Mouse (Mus musculus): ENCODE measurements around the gene Sec61b. TPM values are rescaled to one million over a fixed set of nuclear protein-coding genes. Genes with fewer than 3 reads are reported as not detected.

The Sec61b gene
- total RNA-seq, 2 experiments from 2014 or later, result 25.0 to 111 TPM

DNA sequence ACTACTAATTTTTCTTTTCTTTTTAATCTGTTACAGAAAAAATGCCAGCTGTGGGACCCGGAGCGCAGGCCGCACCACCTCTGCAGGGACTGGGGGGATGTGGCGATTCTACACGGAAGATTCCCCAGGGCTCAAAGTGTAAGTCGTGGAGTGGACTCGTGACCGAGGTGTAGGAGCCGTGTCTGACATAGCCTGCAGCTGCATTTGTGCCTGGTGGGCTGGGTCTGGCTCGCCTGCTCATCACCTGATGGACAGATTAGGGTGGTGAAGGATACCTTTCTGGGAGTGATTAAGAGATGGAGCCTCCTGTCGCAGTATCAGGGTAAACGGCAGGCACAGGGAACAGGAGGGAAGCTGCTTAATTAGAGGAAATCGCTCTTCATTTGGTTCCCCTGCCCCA, 5.6 kb downstream of the Sec61b start:
- no peak for ATAC-seq (replicated peaks; ENCODE audit: low FRiP score, poor library complexity, severe bottlenecking)

GRCm38 (mm10) chr4:47480576-47480975, 6.1 kb downstream of the Sec61b start:
- no peak for ATAC-seq (replicated peaks; ENCODE audit: low FRiP score, poor library complexity, severe bottlenecking)

DNA sequence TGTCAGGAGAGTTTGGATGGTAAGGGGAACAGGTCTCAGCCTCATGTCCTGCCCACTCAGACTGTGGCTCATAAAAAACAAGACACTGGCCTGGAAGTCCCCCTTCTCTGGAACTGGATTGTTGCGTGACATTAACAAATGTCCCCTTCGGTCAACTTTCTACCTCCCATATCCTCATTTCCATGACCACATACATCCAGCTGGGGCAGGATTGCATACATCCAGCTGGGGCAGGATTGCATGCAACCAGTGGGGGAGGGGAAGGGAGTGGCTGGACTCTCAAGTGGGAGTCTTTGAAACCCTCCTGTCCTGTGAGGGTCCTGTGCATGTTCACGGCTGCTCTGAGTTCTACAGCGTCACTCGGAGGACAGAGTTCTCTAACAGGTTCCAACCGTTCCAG, 16.8 kb downstream of the Sec61b start:
- ATAC-seq (replicated peaks; ENCODE audit: low FRiP score, poor library complexity, severe bottlenecking), result no peak

GRCm38 (mm10) chr4:47492311-47493086, 18.0 kb downstream of the Sec61b start:
- no peak for ATAC-seq (replicated peaks; ENCODE audit: low FRiP score, poor library complexity, severe bottlenecking)

GRCm38 (mm10) chr4:47493456-47493855, 19.0 kb downstream of the Sec61b start:
- ATAC-seq (replicated peaks; ENCODE audit: low FRiP score, poor library complexity, severe bottlenecking), result no peak

GRCm38 (mm10) chr4:47494137-47494536, 19.7 kb downstream of the Sec61b start:
- no peak for ATAC-seq (replicated peaks; ENCODE audit: low FRiP score, poor library complexity, severe bottlenecking)

DNA sequence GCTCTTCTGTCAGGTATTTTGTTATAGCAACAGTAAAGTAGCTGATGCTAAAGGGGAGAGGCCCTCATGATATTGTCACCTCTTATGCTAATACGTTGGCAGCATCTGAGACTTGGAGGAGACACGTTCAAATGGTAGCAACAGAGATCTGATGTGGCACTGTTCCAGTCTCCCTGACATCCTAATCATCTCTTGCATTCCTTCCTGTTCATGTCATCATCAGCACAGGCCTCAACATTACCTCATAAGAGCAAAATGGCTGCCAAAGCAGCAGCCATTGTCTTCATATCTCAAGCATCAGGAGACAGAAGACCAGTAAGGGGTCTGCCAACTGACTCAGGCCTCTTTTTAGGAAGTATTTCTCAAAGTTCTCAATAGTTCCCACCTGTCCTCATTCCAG, 20.2 kb downstream of the Sec61b start:
- ATAC-seq (replicated peaks; ENCODE audit: low FRiP score, poor library complexity, severe bottlenecking), result no peak

DNA sequence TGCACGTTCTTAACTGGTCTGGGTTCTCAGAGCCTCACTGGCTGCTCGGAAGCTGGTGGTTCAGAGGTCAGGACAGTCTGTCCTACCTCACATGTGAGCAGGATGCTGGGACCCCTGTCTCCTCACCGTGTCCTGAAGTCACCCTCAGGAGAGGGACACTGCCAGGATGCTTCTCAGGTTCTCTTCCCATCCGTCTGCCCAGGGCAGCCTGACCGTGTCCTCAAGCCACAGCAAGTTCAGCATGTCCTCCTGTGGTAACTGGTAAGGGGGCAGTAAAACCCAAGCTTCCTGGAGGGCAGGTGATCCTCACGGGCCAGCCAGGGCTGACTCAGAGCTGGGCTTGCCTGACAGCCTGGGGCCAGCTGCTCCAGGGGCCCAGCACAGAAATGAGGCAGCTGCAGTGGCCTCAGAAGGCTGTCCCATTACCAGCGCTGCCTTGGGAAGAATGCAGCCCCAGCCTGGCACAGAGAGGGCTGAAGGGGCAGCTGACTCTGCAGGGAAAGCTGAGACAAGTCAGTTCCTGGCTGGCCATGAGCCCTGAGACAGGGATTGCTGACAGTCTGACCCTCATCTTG, 23.4 kb downstream of the Sec61b start:
- ATAC-seq (replicated peaks; ENCODE audit: low FRiP score, poor library complexity, severe bottlenecking), result no peak

GRCm38 (mm10) chr4:47499121-47499545, 24.7 kb downstream of the Sec61b start:
- ATAC-seq (replicated peaks; ENCODE audit: low FRiP score, poor library complexity, severe bottlenecking), result no peak

DNA sequence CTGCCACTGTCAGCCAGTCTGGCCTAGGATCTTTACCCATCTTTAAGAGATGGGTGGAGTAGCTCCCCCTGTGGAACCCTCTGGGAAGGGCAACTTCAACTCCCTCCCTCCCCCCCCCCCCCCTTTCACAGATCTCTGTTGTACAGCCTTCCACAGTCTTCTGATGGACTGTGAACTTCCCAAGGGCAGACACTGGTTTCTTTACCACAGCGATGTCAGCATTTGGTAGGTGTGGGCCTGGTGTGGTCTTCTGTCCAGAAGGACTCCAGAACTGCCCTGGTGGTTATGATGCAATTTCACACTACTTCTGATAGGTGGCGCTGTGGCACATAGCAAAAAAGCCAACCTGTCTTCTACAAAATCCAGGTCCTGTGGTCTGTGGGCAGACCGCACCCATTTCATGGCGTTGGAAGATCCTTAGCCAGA, 28.1 kb downstream of the Sec61b start:
- peak; percentile 50 for ATAC-seq (replicated peaks; ENCODE audit: low FRiP score, poor library complexity, severe bottlenecking)

- ATAC-seq (replicated peaks; ENCODE audit: low FRiP score, poor library complexity, severe bottlenecking), result no peak; the same call in 1 of the 2 replicates
Observed at GRCm38 (mm10) chr4:47503045-47503444, 28.6 kb downstream of the Sec61b start.

- ATAC-seq (replicated peaks; ENCODE audit: low FRiP score, poor library complexity, severe bottlenecking), result no peak
Observed at GRCm38 (mm10) chr4:47504841-47505517, 30.5 kb downstream of the Sec61b start.

DNA sequence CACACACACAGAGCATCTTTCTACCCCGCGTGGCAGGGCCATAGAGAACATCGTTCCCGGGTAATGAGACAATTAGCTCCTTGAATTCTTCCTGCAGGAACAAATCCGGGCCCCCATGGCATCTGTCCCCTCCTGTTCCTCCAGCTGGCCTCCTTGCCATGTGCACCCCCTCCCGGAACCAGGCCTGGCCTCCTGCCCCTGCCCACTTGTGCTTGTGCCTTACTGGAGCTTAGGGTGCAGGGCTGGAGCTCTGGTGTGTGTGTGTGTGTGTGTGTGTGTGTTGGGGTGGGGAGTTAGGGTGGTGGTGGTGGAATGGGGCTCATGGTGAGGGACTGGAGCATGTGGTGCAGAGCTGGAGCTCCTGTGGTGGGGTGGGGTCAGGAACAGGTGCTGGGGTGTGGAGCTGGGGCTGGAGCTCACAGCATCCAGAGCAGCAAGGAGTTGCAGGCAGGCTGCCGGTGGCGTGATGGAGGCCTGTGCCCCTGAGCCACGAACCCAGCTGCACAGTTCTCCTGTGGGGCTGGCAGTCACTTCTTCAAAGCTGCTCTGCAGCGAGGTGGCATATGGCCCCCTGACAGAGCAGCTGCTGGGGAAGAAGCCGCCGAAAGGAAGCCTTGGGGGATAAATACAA, 44.2 kb downstream of the Sec61b start:
- no peak for ATAC-seq (replicated peaks; ENCODE audit: low FRiP score, poor library complexity, severe bottlenecking)

GRCm38 (mm10) chr4:47520076-47520475, 45.6 kb downstream of the Sec61b start:
- no peak for ATAC-seq (replicated peaks; ENCODE audit: low FRiP score, poor library complexity, severe bottlenecking)

DNA sequence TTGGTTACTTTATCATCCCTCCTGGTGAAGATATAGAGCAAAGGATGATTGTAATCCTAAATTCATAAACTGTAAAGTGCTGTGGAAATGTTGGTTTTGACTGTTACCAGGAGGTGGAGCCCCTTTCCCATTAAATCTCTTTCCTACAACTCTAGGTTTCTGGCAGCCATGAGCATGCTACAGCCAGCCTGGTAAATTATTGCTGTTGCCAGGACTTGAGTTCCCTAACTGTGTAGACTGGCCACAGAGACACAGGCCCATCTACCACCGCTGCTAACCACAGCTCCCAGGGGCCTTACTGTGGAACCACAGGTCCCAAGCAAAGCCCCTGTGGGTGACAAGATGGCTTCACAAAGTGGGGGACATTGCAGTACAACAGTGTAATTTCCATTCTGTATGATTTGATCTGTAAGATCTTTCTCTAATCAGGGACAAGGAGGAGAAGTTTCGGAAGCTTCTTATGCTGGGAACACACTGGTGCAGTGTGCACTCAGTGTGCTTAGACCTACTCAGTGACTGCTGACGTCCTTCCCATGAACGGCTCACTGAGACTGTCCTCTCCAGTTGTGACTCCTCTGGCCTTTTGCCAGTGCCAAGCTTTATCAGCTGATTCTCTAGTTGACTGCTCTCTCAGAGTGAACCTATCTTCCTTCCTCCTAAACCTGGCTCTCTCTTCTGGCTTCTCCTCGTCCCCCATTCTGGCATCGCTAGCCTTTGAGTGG, 47.6 kb downstream of the Sec61b start:
- no peak for ATAC-seq (replicated peaks; ENCODE audit: low FRiP score, poor library complexity, severe bottlenecking)

DNA sequence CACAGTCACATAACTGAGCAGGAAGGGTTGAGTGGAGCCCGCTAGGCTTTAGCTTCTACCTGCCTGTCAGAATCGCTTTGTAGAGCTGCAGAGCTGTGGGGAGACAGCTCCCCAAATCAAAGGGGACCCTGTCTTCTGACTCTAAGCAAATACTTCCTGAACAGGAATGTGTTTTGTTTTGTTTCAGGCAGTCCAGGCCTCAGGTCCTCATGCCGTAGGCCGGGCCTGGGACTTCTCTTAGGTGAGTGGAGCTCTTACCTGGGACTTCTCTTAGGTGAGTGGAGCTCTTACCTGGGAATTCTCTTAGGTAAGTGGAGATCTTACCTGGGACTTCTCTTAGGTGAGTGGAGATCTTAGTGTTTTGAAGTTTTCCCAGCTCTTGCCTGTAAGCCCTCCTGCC, 55.4 kb downstream of the Sec61b start:
- ATAC-seq (replicated peaks; ENCODE audit: low FRiP score, poor library complexity, severe bottlenecking), result no peak

All from erythroblast, adult 5-6 weeks (primary cell).